Mouse (Mus musculus): ENCODE results near the gene Sel1l3. TPM values are rescaled to one million over a fixed set of nuclear protein-coding genes. Genes with fewer than 3 reads are reported as not detected.

Gene Sel1l3
- polyA plus RNA-seq, 1 experiment from 2014 or later = 2.0 TPM

GRCm38 (mm10) chr5:53091331-53091730 is 122.4 kb downstream of the Sel1l3 start:
- H3K9ac ChIP-seq (replicated peaks; ENCODE audit: low read depth) = no peak overlapping the region
- H3K4me1 ChIP-seq (ENCODE audit: insufficient read depth, low read depth, low read length) = no peaks in the 10 kb centered on the region
- no peaks in the 10 kb centered on the region for H3K9me3 ChIP-seq (ENCODE audit: low read length)
- TF ChIP-seq EP300 (IDR thresholded peaks at IDR 0.05) (no peak), CTCF (IDR thresholded peaks at IDR 0.05) (no peak)
- WGBS = 63% methylated on average over 3 of the region's 3 CpGs
- H3K4me2 ChIP-seq (replicated peaks; ENCODE audit: low read depth, low read length) = no peak overlapping the region
- H3K27me3 ChIP-seq (replicated peaks; ENCODE audit: insufficient read depth, low read length) = no peaks in the 10 kb centered on the region
- no peak overlapping the region for H3K27ac ChIP-seq (ENCODE audit: low read length)
- H3K36me3 ChIP-seq (ENCODE audit: insufficient read depth, low read length) = no peaks in the 10 kb centered on the region
- no peak overlapping the region for H3K4me3 ChIP-seq (ENCODE audit: low read depth, low read length)
- ATAC-seq (no peak), DNase-seq (ENCODE audit: low spot score) (no peak)

DNA sequence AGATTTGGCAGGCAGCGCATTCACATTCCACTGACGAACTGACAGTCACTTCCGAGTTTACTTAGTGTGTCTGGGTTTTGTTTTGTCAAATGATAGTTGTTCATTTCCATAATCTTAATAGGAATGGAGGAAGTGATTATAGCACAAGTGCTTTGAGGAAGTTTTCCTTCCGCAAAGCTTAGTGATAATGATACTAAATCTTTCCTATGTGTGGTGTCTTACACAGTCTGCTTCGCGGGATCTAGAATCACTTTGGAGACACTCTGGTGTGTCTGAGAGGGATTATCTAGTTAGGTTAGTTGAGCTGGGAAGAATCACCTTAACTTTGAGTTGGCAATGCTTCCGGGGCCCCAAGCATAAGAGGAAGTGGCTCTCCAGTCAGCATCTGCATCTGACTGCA is 126.3 kb downstream of the Sel1l3 start:
- Histone ChIP-seq H3K9me3 (ENCODE audit: low read length) (no peaks in the 10 kb centered on the region), H3K4me1 (ENCODE audit: insufficient read depth, low read depth, low read length) (no peaks in the 10 kb centered on the region), H3K36me3 (ENCODE audit: insufficient read depth, low read length) (no peaks in the 10 kb centered on the region), H3K4me3 (ENCODE audit: low read depth, low read length) (no peak overlapping the region), H3K9ac (replicated peaks; ENCODE audit: low read depth) (no peak overlapping the region), H3K27ac (ENCODE audit: low read length) (no peak overlapping the region), H3K4me2 (replicated peaks; ENCODE audit: low read depth, low read length) (no peak overlapping the region), H3K27me3 (replicated peaks; ENCODE audit: insufficient read depth, low read length) (no peaks in the 10 kb centered on the region)
- WGBS = 76% methylated on average over 7 of the region's 7 CpGs
- no peak for ATAC-seq
- DNase-seq (ENCODE audit: low spot score) = no peak
- no peak for TF ChIP-seq EP300 (IDR thresholded peaks at IDR 0.05)
- TF ChIP-seq CTCF (IDR thresholded peaks at IDR 0.05) = no peak

GRCm38 (mm10) chr5:53078453-53078852 is 135.3 kb downstream of the Sel1l3 start:
- no peaks in the 10 kb centered on the region for H3K27me3 ChIP-seq (replicated peaks; ENCODE audit: insufficient read depth, low read length)
- no peak overlapping the region for H3K4me2 ChIP-seq (replicated peaks; ENCODE audit: low read depth, low read length)
- H3K9me3 ChIP-seq (ENCODE audit: low read length) = no peaks in the 10 kb centered on the region
- WGBS = 38% methylated on average over 4 of the region's 4 CpGs
- H3K27ac ChIP-seq (ENCODE audit: low read length) = no peak overlapping the region
- H3K36me3 ChIP-seq (ENCODE audit: insufficient read depth, low read length) = no peaks in the 10 kb centered on the region
- H3K4me1 ChIP-seq (ENCODE audit: insufficient read depth, low read depth, low read length) = no peaks in the 10 kb centered on the region
- ATAC-seq = no peak
- no peak overlapping the region for H3K4me3 ChIP-seq (ENCODE audit: low read depth, low read length)
- DNase-seq (ENCODE audit: low spot score) = no peak
- no peak overlapping the region for H3K9ac ChIP-seq (replicated peaks; ENCODE audit: low read depth)
- no peak for TF ChIP-seq EP300 (IDR thresholded peaks at IDR 0.05)
- TF ChIP-seq CTCF (IDR thresholded peaks at IDR 0.05) = no peak

DNA sequence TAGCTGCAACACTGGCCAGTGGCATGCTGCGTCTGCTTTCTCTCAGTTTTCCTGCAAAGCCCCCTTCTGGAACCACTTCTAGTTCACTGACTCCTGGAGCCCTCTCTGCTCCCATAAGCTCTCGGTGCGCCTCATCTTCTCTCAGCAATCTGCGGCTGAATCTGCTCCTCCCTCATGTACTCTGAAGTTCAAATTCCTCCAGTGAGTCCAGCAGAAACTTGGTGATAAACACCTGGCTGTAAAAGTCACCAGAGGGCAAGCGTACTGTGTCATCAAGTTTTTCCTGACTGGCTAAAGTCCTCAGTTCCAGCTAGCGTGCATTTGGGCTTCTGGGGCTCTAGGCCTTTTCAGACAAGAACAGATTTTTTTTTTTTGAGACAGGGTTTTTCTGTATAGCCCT is 139.2 kb downstream of the Sel1l3 start:
- ATAC-seq (no peak), DNase-seq (ENCODE audit: low spot score) (no peak)
- H3K4me1 ChIP-seq (ENCODE audit: insufficient read depth, low read depth, low read length) = no peaks in the 10 kb centered on the region
- H3K4me2 ChIP-seq (replicated peaks; ENCODE audit: low read depth, low read length) = no peak overlapping the region
- no peak overlapping the region for H3K9ac ChIP-seq (replicated peaks; ENCODE audit: low read depth)
- no peaks in the 10 kb centered on the region for H3K27me3 ChIP-seq (replicated peaks; ENCODE audit: insufficient read depth, low read length)
- H3K4me3 ChIP-seq (ENCODE audit: low read depth, low read length) = no peak overlapping the region
- no peaks in the 10 kb centered on the region for H3K9me3 ChIP-seq (ENCODE audit: low read length)
- TF ChIP-seq EP300 (IDR thresholded peaks at IDR 0.05) = no peak
- no peak for TF ChIP-seq CTCF (IDR thresholded peaks at IDR 0.05)
- 59% methylated on average over 6 of the region's 6 CpGs for WGBS
- no peak overlapping the region for H3K27ac ChIP-seq (ENCODE audit: low read length)
- no peaks in the 10 kb centered on the region for H3K36me3 ChIP-seq (ENCODE audit: insufficient read depth, low read length)

DNA sequence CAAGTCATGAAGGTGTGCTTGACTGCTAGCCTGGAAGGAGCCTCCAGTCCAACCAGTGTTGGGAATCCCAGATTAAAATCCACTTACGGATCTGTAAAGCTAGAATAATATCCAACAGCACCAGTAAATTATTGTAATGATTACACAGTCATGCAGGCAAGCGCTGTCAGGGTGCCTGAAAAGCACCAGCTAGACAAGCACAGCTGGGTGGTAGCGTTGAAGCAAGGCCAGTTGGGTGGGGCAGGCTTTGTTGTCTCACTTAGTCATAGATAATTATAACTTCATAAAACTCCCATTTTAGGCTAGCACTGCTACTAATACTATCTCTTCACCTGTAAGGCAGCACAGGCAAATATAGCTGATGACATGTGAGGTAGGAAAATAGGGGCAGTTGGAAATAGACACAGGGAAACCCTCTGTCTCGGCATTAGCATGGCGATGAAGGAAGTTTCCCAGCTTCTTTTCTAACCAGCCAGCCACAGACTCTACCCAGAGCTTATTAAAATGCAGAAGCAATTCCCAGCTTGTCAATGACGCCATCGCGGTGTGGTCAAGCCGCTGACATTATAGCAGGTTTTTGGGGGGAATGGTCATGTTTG is 152.1 kb downstream of the Sel1l3 start:
- no peaks in the 10 kb centered on the region for H3K9me3 ChIP-seq (ENCODE audit: low read length)
- H3K9ac ChIP-seq (replicated peaks; ENCODE audit: low read depth) = no peak overlapping the region
- no peak overlapping the region for H3K27ac ChIP-seq (ENCODE audit: low read length)
- 88% methylated on average over 9 of the region's 9 CpGs for WGBS
- H3K27me3 ChIP-seq (replicated peaks; ENCODE audit: insufficient read depth, low read length) = no peaks in the 10 kb centered on the region
- H3K4me2 ChIP-seq (replicated peaks; ENCODE audit: low read depth, low read length) = no peak overlapping the region
- H3K4me1 ChIP-seq (ENCODE audit: insufficient read depth, low read depth, low read length) = no peaks in the 10 kb centered on the region
- no peaks in the 10 kb centered on the region for H3K36me3 ChIP-seq (ENCODE audit: insufficient read depth, low read length)
- no peak for TF ChIP-seq EP300 (IDR thresholded peaks at IDR 0.05)
- no peak for TF ChIP-seq CTCF (IDR thresholded peaks at IDR 0.05)
- H3K4me3 ChIP-seq (ENCODE audit: low read depth, low read length) = no peak overlapping the region
- DNase-seq (ENCODE audit: low spot score) (no peak), ATAC-seq (no peak)

Other genes with a start within 250 kb of the Sel1l3 start
- gene Slc34a2, start 175.8 kb downstream of the Sel1l3 start, polyA plus RNA-seq (2015; fragmentation: Nextera tagmentation; extraction: Ambion mirVana) = 772 and 801 TPM in 2 replicates
- gene Smim20, start 53.2 kb upstream of the Sel1l3 start, polyA plus RNA-seq (2015; fragmentation: Nextera tagmentation; extraction: Ambion mirVana) = 85.6 and 88.2 TPM in 2 replicates

All from lung, postnatal 0 days (tissue).